Mouse (Mus musculus): ENCODE data around the gene Mical1.

Mical1 gene

DNA sequence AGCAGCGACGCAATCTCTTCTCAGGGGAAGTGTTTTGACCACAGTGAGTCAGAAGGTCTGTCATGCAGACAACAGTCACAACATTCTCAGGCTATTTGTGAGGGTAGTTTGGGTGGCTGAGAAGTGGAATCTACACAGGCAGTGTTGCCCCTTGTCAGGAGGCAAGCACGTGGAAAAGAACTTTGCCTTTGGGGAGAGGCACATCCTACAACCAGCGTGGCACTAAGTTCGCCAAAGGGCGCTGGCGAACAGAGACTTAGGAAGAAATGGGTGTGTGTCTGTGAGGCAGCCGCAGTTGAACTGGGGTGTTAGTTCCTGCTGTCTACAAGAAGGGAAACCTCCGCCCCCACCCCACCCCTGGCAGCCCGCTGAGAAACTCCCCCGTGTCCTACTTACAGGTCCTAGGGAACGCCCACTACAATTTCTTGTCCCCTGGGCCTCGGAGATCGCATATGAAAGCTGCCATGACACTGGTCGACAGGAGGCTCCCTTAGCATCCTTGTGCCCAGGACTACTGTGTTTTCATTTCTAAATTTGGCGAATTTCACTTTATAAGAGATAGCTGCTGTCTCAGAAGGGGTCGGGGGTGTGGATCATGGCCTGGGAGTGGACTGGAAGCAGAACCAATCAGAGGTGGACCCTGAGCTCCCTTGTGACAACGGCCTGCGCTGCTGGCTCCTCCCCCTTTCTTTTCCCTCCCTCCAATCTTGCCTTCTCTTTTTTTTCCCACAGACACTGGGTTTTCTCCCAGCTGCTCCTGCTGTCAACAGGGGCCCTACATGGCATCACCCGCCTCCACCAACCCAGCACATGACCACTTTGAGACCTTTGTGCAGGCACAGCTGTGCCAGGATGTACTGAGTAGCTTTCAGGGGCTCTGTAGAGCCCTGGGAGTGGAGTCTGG is 1.4 kb downstream of the Mical1 start:
- peak; percentile 94 for DNase-seq (ENCODE audit: low read depth, low spot score)

- no peak for DNase-seq (ENCODE audit: low read depth, low spot score)
These were observed 3.8 kb downstream of the Mical1 start for GRCm38 (mm10) chr10:41479961-41480360.

DNA sequence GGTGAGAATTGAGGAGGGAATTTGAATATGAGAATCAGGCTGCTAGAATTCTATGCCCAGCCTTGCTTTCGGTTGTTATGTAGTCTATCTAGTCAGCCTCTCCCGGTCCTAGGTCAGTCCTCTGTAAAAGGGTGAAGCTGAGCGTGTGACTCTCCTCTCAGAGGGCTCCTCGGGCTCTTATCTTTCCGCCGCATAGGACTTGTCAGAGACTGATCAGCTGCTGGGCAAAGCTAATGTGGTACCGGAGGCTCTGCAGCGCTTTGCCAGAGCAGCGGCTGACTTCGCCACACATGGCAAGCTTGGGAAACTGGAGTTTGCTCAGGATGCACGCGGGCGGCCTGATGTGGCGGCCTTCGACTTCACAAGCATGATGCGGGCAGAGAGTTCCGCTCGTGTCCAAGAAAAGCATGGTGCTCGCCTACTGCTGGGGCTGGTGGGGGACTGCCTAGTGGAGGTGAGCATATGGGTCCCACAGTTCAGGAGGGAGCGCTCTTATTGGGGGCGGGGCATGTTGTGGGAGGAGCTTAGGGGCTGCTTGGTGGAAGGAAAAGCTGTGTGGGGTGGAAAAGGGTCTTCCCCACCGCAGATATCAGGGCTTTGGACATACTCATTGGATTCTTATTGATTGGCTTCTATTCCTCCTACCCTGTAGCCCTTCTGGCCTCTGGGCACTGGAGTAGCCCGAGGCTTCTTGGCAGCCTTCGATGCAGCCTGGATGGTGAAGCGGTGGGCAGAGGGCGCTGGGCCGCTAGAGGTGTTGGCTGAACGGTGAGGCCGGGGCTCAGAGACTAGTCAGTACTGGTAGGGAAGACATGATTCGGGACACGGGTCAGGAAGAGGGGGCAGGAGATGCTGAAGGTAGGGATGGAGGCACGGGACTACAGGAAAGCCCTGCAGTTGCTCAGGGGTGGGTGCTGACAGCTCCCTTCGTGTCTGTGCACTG is 5.1 kb downstream of the Mical1 start:
- DNase-seq (ENCODE audit: low read depth, low spot score): peak; percentile 81

DNA sequence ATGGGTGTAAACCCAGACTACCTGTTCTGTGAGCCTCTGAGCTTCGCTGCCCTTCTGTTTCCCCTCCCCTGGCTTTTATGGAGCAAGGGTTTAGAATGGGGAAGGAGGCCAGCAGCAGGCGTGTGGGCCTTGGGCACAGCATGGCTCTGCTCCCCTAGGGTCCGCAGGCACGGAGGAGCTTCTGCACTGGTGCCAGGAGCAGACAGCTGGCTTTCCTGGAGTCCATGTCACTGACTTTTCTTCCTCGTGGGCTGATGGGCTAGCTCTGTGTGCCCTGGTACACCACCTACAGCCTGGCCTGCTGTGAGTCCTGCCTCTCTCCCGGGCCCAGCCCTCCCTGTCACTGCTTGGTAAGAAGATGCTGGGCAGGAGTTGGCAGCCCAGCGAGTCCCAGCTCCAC is 6.3 kb downstream of the Mical1 start:
- DNase-seq (ENCODE audit: low read depth, low spot score): no peak

GRCm38 (mm10) chr10:41485778-41486177 is 9.7 kb downstream of the Mical1 start:
- no peak for DNase-seq (ENCODE audit: low read depth, low spot score)

GRCm38 (mm10) chr10:41486506-41487170 is 10.5 kb downstream of the Mical1 start:
- DNase-seq (ENCODE audit: low read depth, low spot score): no peak

DNA sequence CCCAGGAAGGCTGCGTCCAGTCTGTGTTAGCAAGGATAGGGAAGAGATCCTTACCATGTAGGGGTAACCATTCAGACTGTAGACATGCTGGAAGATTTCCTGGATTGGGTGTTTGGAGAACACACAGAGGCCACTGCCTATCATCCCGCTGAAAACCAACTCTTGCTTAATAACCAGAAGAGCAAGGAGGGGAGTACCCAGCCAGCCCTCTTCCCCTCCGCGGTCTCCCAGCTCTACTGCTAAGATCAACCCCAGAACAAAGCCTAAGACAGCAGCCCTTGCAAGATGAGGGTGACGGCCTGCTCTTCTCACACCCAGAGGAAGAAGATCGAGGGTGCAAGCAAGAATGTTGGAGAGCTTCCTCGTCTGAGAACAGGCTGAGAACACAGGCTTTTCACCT is 12.8 kb downstream of the Mical1 start:
- DNase-seq (ENCODE audit: low read depth, low spot score): no peak

DNA sequence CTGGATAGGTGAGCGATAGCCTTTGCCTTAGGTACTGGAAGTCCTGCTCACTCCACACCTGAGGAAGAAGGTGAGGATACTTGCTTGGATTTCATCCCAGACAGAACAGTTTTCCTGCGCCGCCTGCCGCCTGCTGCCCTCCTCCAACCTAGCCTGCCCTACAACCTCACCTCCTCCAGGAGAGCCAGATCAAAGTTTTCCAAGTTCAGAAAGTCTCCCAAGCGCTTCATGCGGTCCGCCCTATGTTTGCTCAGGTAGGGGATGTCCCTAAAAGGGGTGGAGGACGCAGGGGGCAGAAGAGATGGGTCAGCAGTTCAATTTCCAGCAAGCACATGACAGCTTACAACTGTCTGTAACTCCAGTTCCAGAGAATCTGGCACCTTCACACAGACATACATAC is 13.2 kb downstream of the Mical1 start:
- no peak for DNase-seq (ENCODE audit: low read depth, low spot score)

DNA sequence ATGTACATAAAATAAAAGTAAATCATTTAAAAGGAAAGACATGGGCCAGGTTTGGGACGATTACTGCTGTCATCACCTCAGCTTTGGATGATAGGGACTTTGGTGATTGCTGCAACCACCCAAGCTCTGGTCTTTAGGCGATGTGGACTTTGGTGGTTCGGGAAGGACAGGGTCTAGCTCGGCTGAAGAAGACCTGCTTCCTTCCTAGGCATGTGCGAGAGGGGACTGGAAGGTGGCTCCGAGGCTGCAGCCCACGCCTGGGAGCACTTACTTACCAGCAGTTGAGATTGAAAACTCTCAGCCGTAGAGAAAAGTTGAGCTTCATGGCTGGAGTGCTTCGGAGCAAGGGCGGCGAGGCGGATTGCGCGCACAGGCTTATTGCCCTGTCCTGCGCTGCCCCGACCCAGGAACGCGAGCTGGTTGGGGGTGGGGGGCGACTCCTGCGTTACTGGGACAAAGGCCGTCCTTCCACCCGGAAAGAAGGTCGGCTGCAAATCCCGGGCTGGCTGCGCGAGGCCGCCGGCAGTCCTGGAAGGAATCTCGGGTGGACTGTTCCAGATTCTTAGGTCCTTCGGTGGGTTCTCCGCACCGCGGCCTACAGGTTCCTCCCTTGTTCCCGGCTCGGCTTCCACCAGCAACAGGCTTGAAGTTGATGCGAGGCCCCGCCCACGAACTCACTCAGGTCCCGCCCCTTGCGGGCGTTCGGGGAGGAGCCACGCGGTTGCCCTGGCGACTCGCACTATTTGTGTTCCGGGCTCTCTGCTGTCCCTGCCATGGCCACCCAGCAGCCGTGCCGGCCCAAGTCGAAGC is 13.8 kb downstream of the Mical1 start, which contains the start of the genes Smpd2 and Ppil6:
TSS of gene Smpd2 (minus strand) at position 662 of the 810 bp plus-strand sequence.
TSS of gene Ppil6 (plus strand) at position 732 of the 810 bp plus-strand sequence.
- peak; percentile 94 for DNase-seq (ENCODE audit: low read depth, low spot score)

DNA sequence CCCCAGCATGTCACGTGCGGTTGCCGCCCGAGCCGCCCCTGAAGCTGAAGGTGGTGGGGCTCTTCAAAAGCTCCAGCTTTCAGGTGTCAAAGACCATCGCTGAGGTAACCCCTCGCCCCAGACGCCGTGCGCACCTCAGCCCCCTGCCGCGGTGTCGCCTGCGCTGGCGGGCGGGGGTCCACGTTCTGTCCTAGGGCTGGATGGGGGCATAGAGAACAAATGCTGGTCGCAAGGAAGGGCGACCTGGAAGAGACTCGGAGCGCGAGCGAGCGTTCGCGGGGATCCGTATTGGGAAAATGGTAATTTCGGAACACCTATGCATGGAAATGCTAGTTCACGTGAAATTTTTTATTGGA is 14.4 kb downstream of the Mical1 start:
- DNase-seq (ENCODE audit: low read depth, low spot score): no peak

DNA sequence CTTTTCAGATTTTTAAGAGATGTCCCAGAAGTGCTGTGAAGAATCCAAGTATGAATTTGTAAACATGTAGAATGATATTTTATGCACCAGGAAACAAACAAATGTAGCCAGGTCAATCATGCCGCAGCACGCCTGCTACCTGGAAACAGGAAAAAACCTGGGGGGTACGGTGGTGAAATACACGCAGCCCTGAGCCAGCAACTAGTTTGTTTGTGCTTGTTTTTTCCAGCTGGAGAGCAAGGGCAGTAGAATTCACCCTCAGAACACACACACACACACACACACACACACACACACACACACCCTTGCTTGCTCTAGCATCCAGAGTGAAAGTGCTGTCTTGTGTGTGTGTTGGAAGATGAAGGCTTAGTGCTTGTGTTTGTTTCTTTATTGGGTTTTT is 15.0 kb downstream of the Mical1 start:
- no peak for DNase-seq (ENCODE audit: low read depth, low spot score)

GRCm38 (mm10) chr10:41500941-41501340 is 24.8 kb downstream of the Mical1 start:
- DNase-seq (ENCODE audit: low read depth, low spot score): no peak

GRCm38 (mm10) chr10:41504996-41505395 is 28.9 kb downstream of the Mical1 start:
- peak; percentile 72 for DNase-seq (ENCODE audit: low read depth, low spot score)

GRCm38 (mm10) chr10:41505446-41505845 is 29.3 kb downstream of the Mical1 start:
- peak; percentile 94 for DNase-seq (ENCODE audit: low read depth, low spot score)

DNA sequence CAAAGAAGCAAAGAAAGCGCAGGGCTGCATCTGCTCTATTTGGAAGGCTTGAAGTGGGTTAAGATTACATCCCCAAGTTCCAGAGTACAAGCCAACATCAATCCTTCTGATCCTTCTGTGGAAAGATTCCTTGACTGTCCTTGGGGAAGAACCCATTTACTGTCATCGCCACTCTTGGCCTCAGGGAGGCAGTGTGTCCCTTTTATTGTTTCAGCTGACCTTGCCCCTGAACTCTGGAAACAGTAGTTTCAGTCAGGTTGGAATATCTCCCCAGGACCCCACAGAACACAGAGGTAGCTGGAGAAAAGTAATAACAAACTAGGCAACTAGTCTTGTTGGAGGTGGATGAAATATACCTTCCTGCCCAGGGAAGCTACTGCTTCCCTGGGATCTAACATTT is 33.0 kb downstream of the Mical1 start:
- DNase-seq (ENCODE audit: low read depth, low spot score): peak; percentile 71

DNA sequence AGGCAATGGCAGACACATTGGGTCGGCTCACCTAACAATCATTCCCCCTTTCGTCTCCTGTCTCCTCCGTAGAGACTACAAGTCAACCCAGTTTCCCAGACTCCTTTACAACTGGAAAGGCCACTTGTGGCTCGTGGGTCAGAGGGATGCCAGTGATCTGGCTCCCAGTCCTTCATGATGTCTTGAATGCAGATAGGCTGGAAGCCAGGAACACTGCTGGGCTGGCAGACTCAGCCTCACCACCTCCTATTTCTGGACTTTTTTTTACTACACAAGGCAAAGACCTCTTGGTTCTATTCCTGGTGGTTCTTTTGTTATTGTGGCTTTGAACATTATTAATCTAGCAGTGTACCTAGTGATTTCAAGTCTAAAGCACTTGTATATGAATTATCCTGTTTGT is 38.2 kb downstream of the Mical1 start:
- DNase-seq (ENCODE audit: low read depth, low spot score): no peak

- no peak for DNase-seq (ENCODE audit: low read depth, low spot score)
These were observed 38.8 kb downstream of the Mical1 start for GRCm38 (mm10) chr10:41514921-41515320.

GRCm38 (mm10) chr10:41518508-41518980 is 42.4 kb downstream of the Mical1 start:
- DNase-seq (ENCODE audit: low read depth, low spot score): peak; percentile 87

GRCm38 (mm10) chr10:41518981-41519618 is 43.0 kb downstream of the Mical1 start, which contains the start of gene Cd164:
Cd164 (plus strand) TSS chr10:41519414.
- DNase-seq (ENCODE audit: low read depth, low spot score): peak; percentile 94

Data from R1 (cell line).